Mouse (Mus musculus) intestine, postnatal 0 days (tissue): ENCODE results near the gene Plekhm3. TPM values are rescaled to one million over a fixed set of nuclear protein-coding genes. Genes with fewer than 3 reads are reported as not detected.

Experiments
- ATAC-seq: fragments of 200-750 bp; cut with Nextera tagmentation; 2 replicates; pipeline ENCODE4 v1.8.0; 2017; ENCODE audit warnings: mild to moderate bottlenecking, moderate TSS enrichment, moderate library complexity
- H3K27ac ChIP-seq: fragments of 300-500 bp; sonication (generic); 2 replicates; pipeline ENCODE4 v1.5.1; 2014; ENCODE audit warnings: mild to moderate bottlenecking, low read depth, low read length, moderate library complexity
- H3K27me3 ChIP-seq: fragments of 300-500 bp; sonication (generic); replicated peaks from 2 replicates; pipeline ENCODE4 v1.6.1; 2014; ENCODE audit warnings: low read length, mixed read lengths; ENCODE audit not compliant: control insufficient read depth, insufficient read depth
- H3K36me3 ChIP-seq: fragments of 300-500 bp; sonication (generic); 2 replicates; pipeline ENCODE4 v1.6.1; 2014; ENCODE audit warnings: mild to moderate bottlenecking, moderate library complexity; ENCODE audit not compliant: control insufficient read depth, insufficient read depth
- H3K4me1 ChIP-seq: fragments of 300-500 bp; sonication (generic); replicated peaks from 2 replicates; pipeline ENCODE4 v1.6.1; 2014; ENCODE audit warnings: antibody characterized with exemption, low read length, mixed read lengths; ENCODE audit not compliant: control insufficient read depth, insufficient read depth
- H3K4me2 ChIP-seq: fragments of 300-500 bp; sonication (generic); replicated peaks from 2 replicates; pipeline ENCODE4 v1.6.1; 2014; ENCODE audit warnings: low read depth, mild to moderate bottlenecking, moderate library complexity
- H3K4me3 ChIP-seq: fragments of 300-500 bp; sonication (generic); 2 replicates; pipeline ENCODE4 v1.5.1; 2014; ENCODE audit warnings: low read depth, low read length
- H3K9ac ChIP-seq: fragments of 300-500 bp; sonication (generic); 2 replicates; pipeline ENCODE4 v1.6.1; 2014; ENCODE audit warnings: mild to moderate bottlenecking, low read depth, low read length
- H3K9me3 ChIP-seq: fragments of 300-500 bp; sonication (generic); 2 replicates; pipeline ENCODE4 v1.6.1; 2016; ENCODE audit warnings: mixed run types; ENCODE audit not compliant: control insufficient read depth
- CTCF ChIP-seq: sonication (generic); IDR thresholded peaks from 2 replicates; pipeline ENCODE4 v1.5.1; 2016; ENCODE audit warnings: low read depth, mild to moderate bottlenecking, control low read depth, antibody characterized with exemption, moderate library complexity
- WGBS: fragments of 180-500 bp; shearing (Covaris S2); extraction: QIAGEN DNeasy Blood & Tissue Kit; methylation state at CpG from one replicate; pipeline ENCODE4 v1.1.7; 2014; 5-methylcytosine and 5-hydroxymethylcytosine counted together
- polyA plus RNA-seq: library from polyadenylated mRNA; unstranded; fragments of >200 nt; fragmentation: Nextera tagmentation; extraction: Ambion mirVana; gene quantifications from 2 replicates; pipeline ENCODE4 v1.2.1, GENCODE M21; 2015

Plekhm3 gene
- polyA plus RNA-seq, 1 experiment from 2014 or later = 1.5 TPM

DNA sequence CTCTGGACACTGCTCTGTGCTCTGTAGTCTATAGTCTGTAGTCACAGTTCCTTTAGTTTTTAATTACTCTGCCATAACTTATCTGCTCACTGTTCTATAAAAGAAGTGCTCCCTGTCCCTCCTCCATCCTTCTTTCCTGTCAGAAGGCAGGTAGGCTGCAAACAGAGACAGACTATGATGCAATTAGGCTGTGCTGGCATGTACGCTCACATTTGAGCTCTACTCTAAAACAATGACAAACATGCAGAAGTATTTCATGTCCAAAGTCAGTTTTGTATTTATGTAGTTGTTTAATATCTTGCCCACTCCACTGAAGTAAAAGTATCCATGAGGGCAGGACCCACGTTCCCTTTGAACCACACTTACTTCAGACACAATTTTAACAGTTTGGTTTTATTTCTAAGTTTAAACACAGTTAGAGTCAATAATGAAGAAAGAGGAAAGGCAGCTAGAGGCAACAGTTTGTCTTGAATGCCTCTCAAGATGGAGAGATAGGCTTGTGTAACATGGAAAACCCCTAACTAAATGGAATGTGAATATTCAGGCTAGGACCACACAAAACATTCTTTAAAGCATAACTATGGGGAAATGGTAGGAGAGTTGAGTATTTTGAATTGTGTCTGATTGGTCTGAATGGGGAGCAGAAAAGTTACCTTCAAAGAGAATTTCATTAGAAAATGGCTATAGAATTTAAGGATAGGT, 69.0 kb downstream of the Plekhm3 start:
- ATAC-seq = no peak
- no peak overlapping the region for H3K9ac ChIP-seq
- no peaks in the 10 kb centered on the region for H3K27me3 ChIP-seq
- no peak overlapping the region for H3K4me3 ChIP-seq
- no peaks in the 10 kb centered on the region; the same call in 1 of the 2 replicates for H3K36me3 ChIP-seq
- H3K27ac ChIP-seq = no peak overlapping the region
- 0 out of 2 replicates have a peak, but pooled peaks cover 4% of the 10 kb centered on the region for H3K4me1 ChIP-seq
- no peak overlapping the region for H3K4me2 ChIP-seq
- TF ChIP-seq CTCF = no peak
- WGBS = 79% methylated on average over 2 of the region's 2 CpGs
- H3K9me3 ChIP-seq = no peaks in the 10 kb centered on the region

DNA sequence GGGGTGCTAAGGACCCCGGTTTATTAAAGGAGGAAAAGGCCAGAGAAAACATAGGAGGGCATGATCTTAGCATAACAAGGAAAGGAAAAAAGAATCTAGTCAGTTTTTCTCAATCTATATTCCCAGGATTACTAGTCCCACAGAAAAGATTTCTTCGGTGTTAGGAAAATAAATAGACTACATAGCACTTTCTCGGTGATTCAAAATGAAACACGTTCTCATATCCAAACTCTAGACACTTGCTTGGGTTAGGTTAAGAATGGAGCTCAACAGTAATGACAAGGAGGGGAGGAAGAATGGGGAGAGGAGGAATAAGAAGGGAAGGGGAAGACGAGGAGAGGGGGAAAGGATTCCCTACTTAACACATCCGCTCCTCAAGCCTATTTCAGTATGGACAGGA, 69.9 kb downstream of the Plekhm3 start:
- no peak for ATAC-seq
- no peak overlapping the region for H3K4me3 ChIP-seq
- no peaks in the 10 kb centered on the region; the same call in 1 of the 2 replicates for H3K36me3 ChIP-seq
- no peak overlapping the region for H3K27ac ChIP-seq
- no peak overlapping the region for H3K9ac ChIP-seq
- TF ChIP-seq CTCF = no peak
- H3K4me1 ChIP-seq = 0 out of 2 replicates have a peak, but pooled peaks cover 4% of the 10 kb centered on the region
- H3K9me3 ChIP-seq = no peaks in the 10 kb centered on the region
- 95% methylated on average over 6 of the region's 6 CpGs for WGBS
- no peak overlapping the region for H3K4me2 ChIP-seq
- H3K27me3 ChIP-seq = no peaks in the 10 kb centered on the region

DNA sequence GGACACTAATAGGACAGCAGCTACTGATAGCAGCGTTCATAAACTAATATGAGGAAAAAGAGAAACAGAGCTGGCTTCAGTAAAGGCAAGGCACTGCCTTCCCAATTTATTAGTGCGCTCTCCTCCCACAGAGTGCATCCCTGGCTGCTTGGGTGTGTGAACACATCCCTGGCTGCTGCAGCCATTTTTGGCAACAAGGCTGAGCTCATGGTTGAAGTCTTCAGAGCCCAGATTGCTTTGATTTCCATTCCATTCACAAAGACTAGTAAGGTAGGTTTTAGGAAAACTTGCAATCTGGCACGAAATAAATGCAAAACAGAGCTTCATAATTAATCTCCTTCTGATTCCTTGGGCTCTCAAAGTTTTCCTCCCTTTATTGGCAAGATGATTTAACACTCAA, 71.3 kb downstream of the Plekhm3 start:
- no peaks in the 10 kb centered on the region; the same call in 1 of the 2 replicates for H3K36me3 ChIP-seq
- H3K9ac ChIP-seq = no peak overlapping the region
- 0 out of 2 replicates have a peak, but pooled peaks cover 4% of the 10 kb centered on the region for H3K4me1 ChIP-seq
- H3K4me2 ChIP-seq = no peak overlapping the region
- no peak overlapping the region for H3K27ac ChIP-seq
- H3K9me3 ChIP-seq = no peaks in the 10 kb centered on the region
- no peak for ATAC-seq
- H3K27me3 ChIP-seq = no peaks in the 10 kb centered on the region
- no peak overlapping the region for H3K4me3 ChIP-seq
- TF ChIP-seq CTCF = no peak
- 64% methylated on average over 3 of the region's 3 CpGs for WGBS

DNA sequence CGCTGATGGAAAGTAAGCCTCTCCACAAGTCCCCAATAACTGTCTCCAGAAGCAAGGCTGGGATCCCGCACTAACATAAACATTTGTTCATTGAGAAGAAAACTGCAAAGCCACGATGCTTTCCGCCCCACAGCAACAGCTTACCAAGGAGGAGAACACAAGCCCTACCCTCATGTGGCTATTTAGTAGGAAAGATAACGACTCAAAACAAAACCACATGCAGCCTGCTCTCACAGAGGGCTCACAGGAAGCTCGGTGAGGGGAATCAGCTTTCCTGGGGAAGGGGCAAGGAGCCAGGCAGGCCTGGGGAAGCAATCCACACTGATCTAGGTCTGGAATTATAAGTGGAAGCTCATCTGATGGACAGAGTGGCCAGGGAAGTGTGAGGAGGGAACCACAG, 72.6 kb downstream of the Plekhm3 start:
- 44% methylated on average over 6 of the region's 6 CpGs for WGBS
- no peak overlapping the region for H3K4me2 ChIP-seq
- no peak for TF ChIP-seq CTCF

DNA sequence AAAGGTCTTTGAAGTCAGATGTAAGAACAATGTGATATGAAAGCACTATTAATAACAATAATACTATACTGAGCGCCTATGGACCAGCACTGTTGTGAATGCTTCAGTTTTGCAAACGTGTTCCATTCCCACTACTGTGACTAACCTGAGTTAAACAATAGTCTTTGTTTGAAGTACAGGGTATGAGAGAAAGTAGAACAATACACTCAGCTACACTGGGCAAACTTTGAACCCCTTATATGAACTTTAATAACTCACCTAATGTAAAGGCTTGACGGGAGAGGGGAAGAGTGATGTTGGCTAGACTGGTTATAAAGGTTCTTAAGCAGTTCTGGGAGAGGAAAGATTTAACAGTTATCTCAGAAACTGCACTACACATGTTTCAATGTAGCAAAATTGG, 76.0 kb downstream of the Plekhm3 start:
- WGBS = 42% methylated on average over 3 of the region's 3 CpGs
- peak; percentile 53; the same call in 1 of the 2 replicates for ATAC-seq

More for the DNA sequence above, 72.6 kb downstream of the Plekhm3 start:
- H3K4me1 ChIP-seq = 0 out of 2 replicates have a peak, but pooled peaks cover 4% of the 10 kb centered on the region
- no peak overlapping the region for H3K27ac ChIP-seq
- no peaks in the 10 kb centered on the region for H3K9me3 ChIP-seq
- no peak overlapping the region for H3K4me3 ChIP-seq
- H3K36me3 ChIP-seq = no peaks in the 10 kb centered on the region
- no peak overlapping the region for H3K9ac ChIP-seq
- H3K27me3 ChIP-seq = no peaks in the 10 kb centered on the region
- ATAC-seq = no peak

DNA sequence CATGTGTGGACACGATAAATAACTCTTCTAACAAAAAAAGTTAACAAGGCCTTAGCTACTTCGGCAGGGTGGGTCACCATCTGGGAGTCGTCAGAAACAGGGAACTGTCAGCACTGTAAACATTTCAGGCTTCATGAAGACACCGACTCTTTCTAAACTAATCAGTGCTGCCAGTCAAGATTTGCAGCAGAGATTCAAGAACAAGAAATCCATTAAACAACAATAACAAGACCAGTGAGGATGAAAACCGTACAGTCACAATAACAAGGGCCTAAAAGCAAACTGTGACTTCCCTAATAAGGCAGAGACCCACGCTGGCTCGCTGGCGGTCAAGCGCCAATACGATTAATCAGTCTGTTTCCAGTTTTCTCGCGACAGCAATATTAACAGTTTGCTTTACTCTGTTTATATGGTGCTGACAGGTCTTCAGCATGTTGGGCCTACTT, 77.8 kb downstream of the Plekhm3 start:
- Histone ChIP-seq H3K4me3 (no peak overlapping the region), H3K27me3 (no peaks in the 10 kb centered on the region), H3K27ac (no peak overlapping the region), H3K9ac (no peak overlapping the region), H3K36me3 (no peaks in the 10 kb centered on the region), H3K9me3 (no peaks in the 10 kb centered on the region), H3K4me1 (0 out of 2 replicates have a peak, but pooled peaks cover 2% of the 10 kb centered on the region), H3K4me2 (no peak overlapping the region)
- no peak for TF ChIP-seq CTCF
- 55% methylated on average over 12 of the region's 12 CpGs for WGBS
- ATAC-seq = no peak

More for the DNA sequence above, 76.0 kb downstream of the Plekhm3 start:
- no peaks in the 10 kb centered on the region for H3K36me3 ChIP-seq
- H3K4me2 ChIP-seq = no peak overlapping the region
- H3K9ac ChIP-seq = no peak overlapping the region
- no peak overlapping the region for H3K4me3 ChIP-seq
- 0 out of 2 replicates have a peak, but pooled peaks cover 6% of the 10 kb centered on the region for H3K4me1 ChIP-seq
- no peak overlapping the region for H3K27ac ChIP-seq
- no peaks in the 10 kb centered on the region for H3K9me3 ChIP-seq
- TF ChIP-seq CTCF = no peak
- no peaks in the 10 kb centered on the region for H3K27me3 ChIP-seq
